Mouse (Mus musculus) urinary bladder, postnatal 4 days (tissue): Measurements from ENCODE around the gene Apopt1.

Source experiments
- DNase-seq, 2 experiments: peaks; one replicate each; pipeline ENCODE4 v3.0.0; 2021 to 2022; ENCODE audit warnings: low spot score in 2 of 2

The Apopt1 gene

GRCm38 (mm10) chr12:111680661-111681060 is 32.4 kb upstream of the Apopt1 start:
- no peak for DNase-seq

- DNase-seq, result peak in 1 of 2 experiments; percentile 61
These were observed 31.8 kb upstream of the Apopt1 start for GRCm38 (mm10) chr12:111681305-111681704.

- peak in 1 of 2 experiments; percentile 33 for DNase-seq
These were observed 31.1 kb upstream of the Apopt1 start for GRCm38 (mm10) chr12:111682003-111682402.

- DNase-seq, result no peak
These were observed 30.3 kb upstream of the Apopt1 start for GRCm38 (mm10) chr12:111682806-111683205.

DNA sequence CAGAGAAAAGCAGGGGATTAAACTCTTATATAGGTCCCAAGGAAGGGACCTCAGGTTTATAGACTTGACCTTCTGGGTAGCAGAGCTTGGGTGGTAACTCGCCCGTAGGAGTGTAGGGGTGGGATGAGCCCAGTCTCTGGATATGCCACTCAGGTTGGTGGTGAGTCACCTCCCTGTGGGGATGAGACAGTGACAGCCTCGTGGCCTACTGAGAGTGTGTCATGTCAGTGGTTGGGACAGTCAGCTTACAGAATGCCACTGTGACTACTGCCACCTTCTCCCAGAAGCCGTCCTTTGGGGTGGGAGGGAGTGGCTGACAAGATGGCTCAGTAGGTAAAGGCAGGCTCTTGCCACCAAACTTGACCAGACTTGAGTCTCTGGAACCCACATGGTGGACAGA is 26.7 kb upstream of the Apopt1 start:
- DNase-seq, result no peak

DNA sequence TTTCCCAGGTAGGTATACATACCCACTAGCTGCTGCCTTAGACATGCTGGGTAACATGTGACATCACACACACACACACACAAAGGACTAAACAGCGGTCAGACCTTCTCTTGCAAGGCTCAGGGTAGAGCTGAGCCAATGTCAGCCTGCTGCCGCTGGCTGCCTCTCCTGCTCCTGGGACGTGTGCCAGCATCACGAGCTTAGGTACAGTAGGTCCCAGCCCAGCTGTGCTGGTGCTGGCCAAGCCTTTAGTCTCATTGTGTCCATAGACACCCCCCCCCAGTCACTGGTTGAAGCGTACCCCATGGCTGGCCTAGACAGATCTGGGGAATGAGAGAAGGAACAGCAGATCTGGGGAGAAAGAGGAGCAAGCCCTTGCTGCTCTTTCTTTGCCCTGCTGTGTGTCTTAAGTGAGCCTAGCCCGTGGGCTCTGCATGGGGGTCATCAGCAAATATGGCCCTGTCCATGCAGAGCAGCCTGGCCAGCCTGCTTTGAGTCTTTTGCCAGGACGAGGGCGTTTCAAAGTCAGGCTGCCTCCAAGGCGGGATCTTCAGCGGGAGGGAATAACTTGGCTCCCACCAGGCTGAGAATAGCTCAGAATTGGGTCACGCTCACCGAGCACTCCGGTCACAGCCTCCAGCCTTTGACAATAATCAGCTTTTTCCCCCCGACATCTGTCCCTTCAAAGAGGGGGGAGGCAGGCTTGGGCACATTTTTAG is 25.6 kb upstream of the Apopt1 start:
- peak in 1 of 2 experiments; percentile 71 for DNase-seq

GRCm38 (mm10) chr12:111688069-111688428 is 25.0 kb upstream of the Apopt1 start:
- DNase-seq, result no peak

DNA sequence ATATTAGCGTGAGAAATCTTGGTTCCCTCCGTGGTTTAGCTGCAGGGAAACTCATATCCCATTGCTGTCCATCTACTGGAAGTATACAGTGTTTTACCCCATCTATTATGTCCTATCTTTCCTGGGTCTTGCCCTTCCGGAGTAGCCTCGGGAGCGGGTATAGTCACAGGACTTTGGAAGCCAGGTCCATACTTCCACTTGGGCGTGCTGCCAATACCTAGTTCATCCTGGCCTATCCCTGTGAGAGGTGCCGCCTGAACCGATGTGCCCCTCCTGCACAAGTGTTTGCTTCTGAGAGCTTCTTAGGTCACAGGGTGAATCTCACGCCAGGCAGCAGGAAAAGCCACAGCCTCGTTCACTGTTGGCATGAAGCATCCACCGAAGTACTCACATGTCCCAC is 23.6 kb upstream of the Apopt1 start:
- DNase-seq, result no peak

GRCm38 (mm10) chr12:111691346-111691872 is 21.7 kb upstream of the Apopt1 start:
- no peak for DNase-seq

- no peak for DNase-seq
These were observed 20.2 kb upstream of the Apopt1 start for GRCm38 (mm10) chr12:111692899-111693298.

DNA sequence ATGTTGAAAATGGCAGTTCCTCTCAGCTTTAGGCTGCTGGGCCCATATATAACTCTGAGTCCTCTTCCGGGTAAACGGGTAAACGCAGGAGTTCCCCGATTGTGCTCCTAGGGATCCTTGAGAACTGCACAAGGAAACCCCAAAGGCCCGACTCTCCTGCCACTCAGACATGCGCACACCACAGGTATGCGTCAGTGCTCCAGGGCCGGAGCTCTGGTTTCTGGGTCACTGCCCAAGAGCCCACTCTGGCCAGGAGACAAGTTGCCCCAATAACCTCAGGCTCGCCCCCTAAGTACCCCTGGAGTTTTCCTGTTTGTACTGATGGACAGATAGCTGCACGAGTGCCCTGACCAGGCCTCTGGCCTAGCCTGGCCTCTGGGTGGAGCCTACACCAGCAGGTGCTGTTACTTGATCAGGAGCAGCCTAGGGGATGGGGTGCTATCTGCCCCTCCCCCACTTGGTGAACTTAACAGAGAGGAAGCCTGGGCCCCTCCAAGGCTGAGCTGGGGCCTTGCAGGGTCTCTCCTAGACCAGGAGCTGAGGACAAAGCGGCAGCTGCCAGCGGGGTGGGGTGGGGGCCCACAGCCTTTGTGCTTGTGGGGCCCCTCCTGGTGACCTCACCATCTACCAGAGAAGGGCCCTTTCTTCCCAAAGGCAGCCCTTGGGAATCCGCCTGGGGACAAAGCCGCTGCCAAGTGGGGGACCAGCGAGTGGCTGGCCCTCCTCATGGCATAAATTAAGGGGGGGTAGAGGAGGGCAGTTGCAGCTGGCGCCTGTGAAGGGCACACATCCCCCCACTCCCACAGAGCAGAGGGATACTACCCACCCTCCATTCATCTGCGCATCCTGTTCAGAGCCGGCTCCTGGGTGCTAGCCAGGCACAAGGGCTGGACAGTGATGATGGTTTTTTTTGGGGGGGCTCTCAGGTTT is 19.5 kb upstream of the Apopt1 start:
- no peak for DNase-seq

DNA sequence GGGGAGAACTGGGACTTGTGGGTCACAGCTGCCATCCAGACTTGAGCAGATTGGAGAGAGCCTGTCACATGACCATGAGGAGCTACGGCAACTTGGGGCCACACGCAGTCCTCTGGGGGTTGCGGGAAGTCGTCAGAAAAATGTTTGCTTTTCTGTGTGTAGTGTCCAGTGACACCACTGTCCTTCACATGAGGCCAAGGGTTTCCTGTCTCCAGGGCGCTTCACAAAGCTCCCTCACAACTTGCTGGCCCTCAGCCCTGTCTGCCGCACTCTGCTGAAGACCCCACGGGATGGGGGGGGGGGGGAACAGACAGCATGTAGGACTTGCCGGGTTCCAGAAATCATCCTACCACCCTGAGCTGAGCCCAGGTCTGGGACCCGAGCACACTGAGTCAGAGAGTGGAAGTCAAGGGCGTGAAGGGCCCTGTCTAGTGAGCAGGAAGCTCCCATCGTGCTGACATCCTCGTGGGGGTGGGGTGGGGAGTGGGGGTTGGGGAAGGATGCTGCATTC is 18.7 kb upstream of the Apopt1 start:
- DNase-seq, result no peak

DNA sequence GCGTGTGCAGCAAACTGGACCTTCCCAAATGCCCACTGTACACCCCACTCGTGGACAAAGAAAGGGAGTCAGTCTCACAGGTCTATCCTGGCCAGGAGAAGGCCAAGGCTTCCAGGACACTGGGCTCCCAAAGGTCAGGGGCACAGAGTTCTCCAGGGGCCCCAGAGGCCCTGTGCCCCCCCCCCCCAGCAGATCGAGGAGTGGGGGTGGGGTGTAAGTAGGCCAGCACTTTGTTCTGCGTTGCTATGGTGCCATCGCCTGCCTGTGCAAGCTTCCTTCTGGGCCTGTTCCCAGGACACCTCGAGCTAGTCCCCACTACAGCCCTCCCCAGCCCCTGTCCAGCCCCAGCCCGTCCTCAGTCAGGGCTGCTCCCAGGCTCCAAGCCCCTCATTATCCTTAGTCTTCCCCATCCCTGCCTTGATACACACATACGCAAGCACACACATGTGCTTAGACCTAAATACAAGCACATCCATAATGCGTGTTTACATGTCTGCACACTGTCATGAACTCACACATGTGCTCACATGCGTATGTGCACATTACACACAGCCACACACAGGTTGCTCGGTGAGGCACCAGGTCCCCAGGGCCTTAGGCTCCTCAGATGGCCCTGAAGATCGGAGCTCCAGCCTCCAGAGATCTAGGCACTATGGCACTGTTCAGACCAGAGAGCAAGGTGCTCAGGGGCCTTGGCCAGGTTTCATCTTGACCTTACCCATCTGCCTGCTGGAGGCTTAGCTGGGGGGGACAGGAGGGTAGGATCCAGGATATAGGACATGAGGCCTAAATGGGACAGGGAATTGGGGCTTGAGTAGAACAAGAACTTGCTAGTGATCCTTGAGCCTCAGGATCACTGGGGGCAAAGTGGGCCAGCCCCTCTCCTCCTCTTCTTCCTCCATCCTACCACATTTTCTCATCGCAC is 17.9 kb upstream of the Apopt1 start:
- DNase-seq, result no peak

- DNase-seq, result peak in 1 of 2 experiments; percentile 50
These were observed 16.8 kb upstream of the Apopt1 start for GRCm38 (mm10) chr12:111696239-111696638.

DNA sequence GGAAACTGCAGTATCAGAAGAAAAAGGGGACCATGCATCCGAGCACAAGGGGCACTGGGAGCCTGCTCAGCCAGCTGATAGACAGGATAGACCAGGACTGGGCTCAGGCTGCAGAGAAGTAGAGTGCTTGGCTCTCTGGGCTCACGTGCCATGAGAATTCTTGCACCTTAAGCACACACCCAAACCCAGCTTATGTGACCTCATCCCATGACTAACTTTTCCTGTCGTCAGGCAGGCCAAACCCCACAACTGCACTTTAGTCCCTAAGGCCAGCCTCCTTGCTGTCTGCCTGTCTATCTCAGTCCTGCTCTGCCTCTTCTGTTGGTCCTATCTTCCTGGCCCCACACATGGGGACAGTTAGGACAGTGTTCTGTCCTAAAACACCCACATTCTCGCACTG is 15.4 kb upstream of the Apopt1 start:
- no peak for DNase-seq

DNA sequence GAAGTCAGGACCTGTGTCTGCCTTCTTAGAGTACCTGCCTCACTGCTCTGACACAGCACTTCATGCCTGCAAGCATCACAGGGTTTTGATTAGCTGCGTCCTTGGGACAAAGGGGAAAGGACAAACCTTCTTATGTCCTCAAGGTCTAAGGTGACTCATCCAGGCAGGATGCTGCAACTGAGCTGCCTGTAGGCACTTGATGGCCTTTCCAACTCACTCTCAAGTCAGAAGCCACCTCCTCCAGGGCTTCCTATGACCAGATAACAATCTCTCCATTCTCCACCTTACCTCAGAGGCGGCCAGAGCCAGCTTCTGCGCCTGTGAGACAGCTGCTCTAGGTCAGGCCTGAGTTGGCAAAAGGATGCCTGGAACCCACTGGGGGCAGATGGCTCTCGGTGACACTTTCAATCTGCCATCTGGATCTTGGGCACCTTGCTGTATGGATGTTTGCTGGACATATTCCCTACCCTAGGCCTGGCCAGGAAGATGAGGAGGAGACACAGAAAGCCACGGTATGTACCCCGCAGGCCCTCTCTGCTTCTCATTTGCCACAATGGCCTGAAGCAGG is 14.6 kb upstream of the Apopt1 start:
- no peak for DNase-seq

DNA sequence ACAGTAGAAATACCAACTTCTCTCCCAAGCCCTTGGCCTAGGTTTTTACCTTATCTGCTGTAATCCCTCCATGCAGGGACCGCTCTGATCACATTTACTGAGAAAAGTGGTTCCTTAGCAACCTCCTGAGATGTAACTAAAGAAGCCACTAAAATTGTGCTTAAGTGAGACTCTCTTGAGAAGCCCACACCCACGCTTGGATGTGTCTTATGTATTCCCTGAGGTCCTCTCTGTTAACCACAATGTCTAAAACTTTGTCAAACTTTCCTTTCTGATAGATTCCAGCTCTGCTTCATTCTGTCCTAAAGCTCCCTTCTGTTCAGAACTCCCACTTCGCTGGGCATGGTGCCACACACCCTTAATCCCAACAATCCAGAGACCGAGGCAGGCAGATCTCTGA is 13.5 kb upstream of the Apopt1 start:
- DNase-seq, result no peak

DNA sequence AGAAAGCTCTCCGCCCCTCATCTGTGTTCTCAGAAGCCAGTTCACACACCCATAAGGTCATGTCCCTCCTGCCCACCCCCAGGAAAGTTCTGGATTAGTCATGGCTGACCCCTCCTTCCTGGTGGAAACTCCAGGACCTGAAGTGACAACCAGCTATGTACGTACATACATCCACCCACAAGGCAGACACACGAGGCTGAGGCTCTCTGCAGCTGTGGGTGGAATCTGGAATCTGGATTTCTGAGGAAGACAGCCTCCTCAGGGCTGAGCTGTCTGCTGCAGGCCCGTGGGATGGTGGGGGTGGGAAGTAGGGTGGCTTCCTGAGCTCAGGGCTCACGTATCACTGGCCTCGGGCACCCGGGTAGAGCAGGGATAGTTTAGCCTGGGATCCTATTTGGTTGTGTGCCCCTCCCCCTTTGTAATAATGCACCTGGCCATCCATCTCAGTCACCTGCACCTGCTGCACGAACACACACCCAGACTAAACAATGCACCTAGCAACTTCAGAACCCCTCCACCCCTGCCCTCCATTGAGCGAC is 12.1 kb upstream of the Apopt1 start:
- DNase-seq, result no peak

DNA sequence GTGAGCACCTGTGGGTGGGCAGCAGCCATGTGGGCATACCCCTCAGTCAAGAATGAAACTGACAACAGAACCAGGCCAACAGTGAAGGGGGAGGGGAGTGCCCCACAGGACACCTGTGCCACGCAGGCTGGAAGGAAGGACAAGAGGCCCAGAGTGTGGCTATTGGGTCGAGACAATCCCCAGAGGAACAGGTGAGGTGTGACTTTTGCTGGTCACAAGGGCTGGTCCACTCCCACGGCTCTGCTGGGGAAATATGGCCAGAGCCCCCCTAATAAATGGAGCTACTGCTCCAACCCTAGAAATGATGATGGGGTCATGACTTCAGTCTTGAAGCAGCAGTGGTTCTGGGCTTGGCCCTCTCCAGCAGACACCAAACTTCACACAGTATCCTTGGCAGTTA is 9.8 kb upstream of the Apopt1 start:
- no peak for DNase-seq

DNA sequence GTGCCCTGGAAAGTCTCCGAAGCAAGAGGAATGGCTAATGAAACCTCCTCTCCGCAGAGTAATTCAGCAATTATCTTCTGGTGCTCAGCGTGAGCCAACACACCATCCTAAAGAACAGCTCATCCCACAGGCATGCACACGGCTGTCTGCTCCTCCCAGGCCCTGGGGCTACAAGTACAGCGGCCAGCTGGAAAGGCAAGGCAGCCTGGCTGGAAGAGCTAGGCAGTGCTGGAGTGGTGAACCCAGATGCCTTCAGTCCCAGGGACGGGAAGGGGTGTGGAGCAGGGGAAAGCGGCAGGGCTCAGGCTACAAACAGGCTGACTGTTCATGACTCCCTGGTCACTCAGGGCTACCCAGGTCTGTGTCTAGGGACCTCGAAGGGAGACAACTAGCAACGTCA is 8.5 kb upstream of the Apopt1 start:
- peak; percentile 78 to 82 for DNase-seq
